Mouse (Mus musculus) G1E (cell line): ENCODE measurements around the gene Ccdc107. TPM values are rescaled to one million over a fixed set of nuclear protein-coding genes. Genes with fewer than 3 reads are reported as not detected.
A peak's percentile ranks its signal among the peaks of the same experiment; 100 is the strongest.
"Not testable (repeated sequence)": the region's sequence is repeated elsewhere in the genome, so short reads cannot be mapped to it uniquely, and the experiment has no call there.

ENCODE experiments used
- ATAC-seq: 2 replicates; pipeline ENCODE4 v1.8.0; 2016; ENCODE audit warnings: mild to moderate bottlenecking; ENCODE audit not compliant: insufficient number of reproducible peaks, poor library complexity, low FRiP score, severe bottlenecking; ENCODE audit errors: extremely low read depth
- DNase-seq: peaks from one replicate; pipeline ENCODE4 v3.0.0; 2012; ENCODE audit warnings: low spot score
- H3K27me3 ChIP-seq: 2 replicates; pipeline ENCODE4 v1.6.1; 2012; ENCODE audit warnings: mild to moderate bottlenecking, low read length, inconsistent platforms; ENCODE audit not compliant: insufficient read depth
- H3K36me3 ChIP-seq: replicated peaks from 2 replicates; pipeline ENCODE3; 2012; ENCODE audit warnings: mild to moderate bottlenecking, inconsistent platforms
- H3K4me1 ChIP-seq: 2 replicates; pipeline ENCODE4 v1.6.1; 2012; ENCODE audit warnings: low read depth, low read length, inconsistent platforms, mixed read lengths; ENCODE audit not compliant: insufficient read depth
- H3K4me3 ChIP-seq: 2 replicates; pipeline ENCODE4 v1.5.1; 2012; ENCODE audit warnings: low read depth, mild to moderate bottlenecking, inconsistent platforms, low read length, moderate library complexity, mixed read lengths
- H3K9me3 ChIP-seq: replicated peaks from 2 replicates; pipeline ENCODE4 v1.6.1; 2012; ENCODE audit warnings: inconsistent platforms
- CTCF ChIP-seq: IDR thresholded peaks from 2 replicates; pipeline ENCODE4 v1.5.1; 2012; ENCODE audit warnings: low read depth, low read length, inconsistent platforms, mixed read lengths
- GATA1 ChIP-seq: IDR thresholded peaks from 2 replicates; pipeline ENCODE4 v1.6.1; 2012; ENCODE audit warnings: borderline replicate concordance, low read length, inconsistent platforms, mixed read lengths
- GATA2 ChIP-seq: IDR thresholded peaks from 2 replicates; pipeline ENCODE4 v1.6.1; 2012; ENCODE audit warnings: low read depth, low read length, inconsistent platforms, borderline replicate concordance
- POLR2AphosphoS5 ChIP-seq: IDR thresholded peaks from 2 replicates; pipeline ENCODE4 v1.6.1; 2012; ENCODE audit warnings: low read depth, low read length, inconsistent platforms; ENCODE audit not compliant: insufficient replicate concordance
- TAL1 ChIP-seq: conservative IDR thresholded peaks from 2 replicates; pipeline ENCODE4 v1.6.1; 2012; ENCODE audit warnings: low read depth, low read length, inconsistent platforms, mixed read lengths
- polyA plus RNA-seq: library from polyadenylated mRNA; stranded (reverse); fragments of >175 nt; gene quantifications from 2 replicates; pipeline ENCODE4 v1.2.3, GENCODE M21; 2012
- total RNA-seq, 2 experiments: library from RNA; stranded (forward) in 1 of 2; stranded (reverse) in 1 of 2; fragments of 200-1000 nt in 1 of 2; fragments of >200 nt in 1 of 2; fragmentation: Nextera tagmentation in 1 of 2; gene quantifications; 2 replicates each; pipeline ENCODE4 v1.2.3; 2014 to 2017

Ccdc107 gene
- total and polyA plus RNA-seq, 3 experiments: 25.2 to 72.0 (median 28.3) TPM

DNA sequence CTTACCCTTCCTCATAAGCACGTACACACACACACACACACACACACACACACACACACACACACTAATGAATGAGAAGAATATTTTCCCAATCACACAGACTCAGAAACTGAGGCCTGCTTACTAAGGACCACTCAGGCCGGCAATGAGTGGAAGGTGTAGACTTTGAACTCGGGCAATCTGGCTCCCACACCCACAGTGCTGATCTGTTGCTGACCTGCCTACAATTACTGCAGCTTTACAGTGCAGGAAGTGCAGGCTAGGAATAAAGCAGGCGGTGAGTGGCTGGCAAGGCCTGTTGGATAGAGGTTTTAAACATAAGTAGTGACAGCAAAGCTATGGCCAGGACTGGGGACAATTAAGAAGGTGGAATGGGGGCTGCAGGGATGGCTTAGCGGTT, 11.7 kb upstream of the Ccdc107 start:
- TF ChIP-seq CTCF (no peak), GATA2 (no peak), TAL1 (no peak), POLR2AphosphoS5 (no peak), GATA1 (no peak)
- H3K9me3 ChIP-seq: no peaks in the 10 kb centered on the region
- H3K4me3 ChIP-seq: no peak overlapping the region
- peaks cover 15% of the 10 kb centered on the region for H3K4me1 ChIP-seq
- H3K36me3 ChIP-seq: no peaks in the 10 kb centered on the region
- no peak for ATAC-seq
- H3K27me3 ChIP-seq: peaks cover 18% of the 10 kb centered on the region
- DNase-seq: no peak

DNA sequence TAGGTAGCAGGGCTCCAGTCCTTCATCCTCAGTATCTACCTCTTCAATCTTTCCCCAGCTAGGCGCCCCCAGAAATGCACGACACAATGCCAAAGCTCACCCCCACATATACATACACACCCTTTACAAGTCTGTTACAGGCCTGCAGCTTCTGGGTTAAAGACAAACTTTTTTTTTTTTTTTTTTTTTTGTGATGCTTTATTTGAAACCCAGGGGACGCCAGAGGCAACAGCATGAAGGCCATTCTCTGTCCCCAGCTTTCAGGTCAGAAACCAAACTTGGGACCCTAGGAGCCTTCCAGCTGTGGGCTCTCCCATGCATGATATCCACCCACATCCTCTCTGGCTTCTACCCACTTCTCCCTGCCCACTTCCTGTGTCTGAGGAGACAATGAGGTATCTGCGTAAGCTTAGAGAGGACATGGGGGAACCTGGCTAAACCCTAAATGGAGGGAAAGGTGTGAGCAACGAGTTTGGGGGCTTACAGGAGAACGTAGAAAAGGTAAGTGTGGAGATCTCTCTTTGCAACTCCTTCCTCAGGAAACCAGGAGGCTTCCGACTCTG, 10.7 kb upstream of the Ccdc107 start:
- H3K9me3 ChIP-seq: no peaks in the 10 kb centered on the region
- ATAC-seq: no peak
- no peaks in the 10 kb centered on the region for H3K36me3 ChIP-seq
- peaks cover 18% of the 10 kb centered on the region for H3K27me3 ChIP-seq
- peaks cover 15% of the 10 kb centered on the region for H3K4me1 ChIP-seq
- H3K4me3 ChIP-seq: no peak overlapping the region
- DNase-seq: no peak
- no peak for TF ChIP-seq GATA2
- no peak for TF ChIP-seq POLR2AphosphoS5
- TF ChIP-seq TAL1: no peak
- TF ChIP-seq GATA1: no peak
- no peak for TF ChIP-seq CTCF

DNA sequence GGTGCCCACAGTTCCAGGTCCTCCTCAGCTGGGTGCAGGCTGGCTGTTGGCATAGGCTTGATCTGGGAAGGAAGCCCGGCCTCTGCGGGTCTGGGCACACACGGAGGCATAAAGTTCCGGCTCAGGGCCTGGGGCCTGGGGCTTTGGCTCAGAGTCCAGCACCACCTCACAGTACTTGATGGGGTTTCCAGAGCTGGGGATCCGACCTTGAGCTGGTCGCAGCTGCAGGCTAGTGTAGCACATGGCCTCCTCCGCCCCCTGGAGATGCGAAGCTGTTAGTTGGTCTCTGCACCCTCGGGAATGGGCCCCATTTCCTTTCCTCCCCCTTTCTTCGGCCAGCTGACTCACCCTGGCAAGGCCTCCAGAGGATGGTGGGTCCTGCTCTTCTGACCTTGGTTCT, 10.1 kb upstream of the Ccdc107 start:
- no peaks in the 10 kb centered on the region for H3K9me3 ChIP-seq
- peaks cover 18% of the 10 kb centered on the region for H3K27me3 ChIP-seq
- H3K4me1 ChIP-seq: peaks cover 15% of the 10 kb centered on the region
- no peak for TF ChIP-seq POLR2AphosphoS5
- TF ChIP-seq CTCF: no peak
- no peak for TF ChIP-seq GATA1
- TF ChIP-seq GATA2: no peak
- no peak for TF ChIP-seq TAL1
- H3K4me3 ChIP-seq: no peak overlapping the region
- DNase-seq: no peak
- ATAC-seq: no peak
- H3K36me3 ChIP-seq: no peaks in the 10 kb centered on the region

DNA sequence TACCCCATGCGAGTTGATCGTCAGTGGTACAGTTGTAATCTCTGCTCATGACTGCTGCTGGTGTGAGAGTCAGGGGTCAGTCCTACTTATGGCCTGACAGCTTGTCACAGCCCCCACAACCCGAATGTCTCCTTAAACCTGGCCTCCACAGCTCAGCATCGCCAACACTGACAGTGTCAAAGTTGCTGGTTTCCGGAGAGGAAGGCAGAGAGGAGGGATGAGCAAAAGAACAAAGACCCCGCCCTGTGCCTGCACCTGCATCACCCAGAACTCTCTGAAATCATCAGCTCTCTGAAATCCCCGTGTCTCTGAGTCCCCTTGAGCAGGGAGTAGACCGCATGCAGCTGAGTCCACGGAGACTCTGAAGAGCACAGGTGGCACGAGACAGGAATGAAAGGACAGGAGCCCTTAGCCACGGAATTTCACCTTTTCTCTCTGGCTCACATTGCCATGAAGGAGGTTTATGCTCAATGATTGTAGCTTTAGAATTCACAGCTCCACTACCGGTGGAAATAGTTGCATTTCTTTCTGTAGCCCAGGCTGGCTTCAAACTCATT, 9.1 kb upstream of the Ccdc107 start, which contains the start of gene Sit1:
Gene Sit1, minus strand, starts transcription at position 200 of the 557 bp plus-strand sequence.
- ATAC-seq (no peak), DNase-seq (no peak)
- H3K4me1 ChIP-seq: peaks cover 12% of the 10 kb centered on the region
- no peak for TF ChIP-seq POLR2AphosphoS5
- no peak for TF ChIP-seq CTCF
- TF ChIP-seq TAL1: no peak
- TF ChIP-seq GATA1: no peak
- no peak for TF ChIP-seq GATA2
- no peaks in the 10 kb centered on the region for H3K9me3 ChIP-seq
- H3K4me3 ChIP-seq: no peak within 1 kb of the TSS
- no peaks in the 10 kb centered on the region for H3K36me3 ChIP-seq
- H3K27me3 ChIP-seq: peaks cover 18% of the 10 kb centered on the region

DNA sequence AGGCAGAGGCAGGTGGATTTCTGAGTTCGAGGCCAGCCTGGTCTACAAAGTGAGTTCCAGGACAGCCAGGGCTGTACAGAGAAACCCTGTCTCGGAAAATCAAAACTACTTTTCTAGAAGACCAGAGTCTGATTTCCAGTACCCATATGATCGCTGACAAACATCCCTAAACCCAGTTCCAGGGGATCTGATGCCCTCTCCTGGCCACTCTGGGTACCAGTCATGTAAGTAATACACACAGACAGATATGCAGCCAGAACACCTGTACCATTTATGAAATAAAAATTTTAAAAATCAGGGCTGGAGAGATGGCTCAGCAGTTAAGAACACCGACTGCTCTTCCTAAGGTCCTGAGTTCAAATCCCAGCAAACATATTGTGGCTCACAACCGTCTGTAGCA, 7.0 kb upstream of the Ccdc107 start:
- not testable (repeated sequence) for H3K36me3 ChIP-seq, ATAC-seq, H3K9me3 ChIP-seq, H3K4me3 ChIP-seq, DNase-seq
- Histone ChIP-seq H3K4me1 (peaks cover 25% of the 10 kb centered on the region), H3K27me3 (peaks cover 18% of the 10 kb centered on the region)

DNA sequence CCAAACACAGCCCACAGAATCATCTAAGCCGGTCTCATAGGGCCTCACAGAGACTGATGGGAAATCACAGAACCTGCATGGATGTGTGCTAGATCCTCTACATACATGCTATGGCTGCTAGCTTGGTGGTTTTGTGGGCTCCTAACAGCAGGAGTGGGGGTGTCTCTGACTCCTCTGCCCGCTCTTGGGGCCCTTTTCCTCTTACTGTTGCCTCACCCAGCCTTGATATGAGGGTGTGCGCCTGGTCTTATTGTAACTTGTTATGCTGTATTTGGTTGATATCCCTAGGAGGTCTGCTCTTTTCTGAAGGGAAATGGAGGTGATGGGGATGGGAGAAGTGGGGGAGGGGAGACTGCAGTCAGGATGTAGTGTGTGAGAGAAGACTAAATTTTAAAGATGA, 3.1 kb upstream of the Ccdc107 start:
- Histone ChIP-seq H3K4me1 (peaks cover 39% of the 10 kb centered on the region), H3K27me3 (no peaks in the 10 kb centered on the region; the same call in 1 of the 2 replicates), H3K9me3 (no peaks in the 10 kb centered on the region), H3K4me3 (no peak overlapping the region), H3K36me3 (no peaks in the 10 kb centered on the region)
- DNase-seq: no peak
- TF ChIP-seq POLR2AphosphoS5: no peak
- TF ChIP-seq GATA2: no peak
- no peak for TF ChIP-seq TAL1
- TF ChIP-seq GATA1: no peak
- ATAC-seq: no peak

DNA sequence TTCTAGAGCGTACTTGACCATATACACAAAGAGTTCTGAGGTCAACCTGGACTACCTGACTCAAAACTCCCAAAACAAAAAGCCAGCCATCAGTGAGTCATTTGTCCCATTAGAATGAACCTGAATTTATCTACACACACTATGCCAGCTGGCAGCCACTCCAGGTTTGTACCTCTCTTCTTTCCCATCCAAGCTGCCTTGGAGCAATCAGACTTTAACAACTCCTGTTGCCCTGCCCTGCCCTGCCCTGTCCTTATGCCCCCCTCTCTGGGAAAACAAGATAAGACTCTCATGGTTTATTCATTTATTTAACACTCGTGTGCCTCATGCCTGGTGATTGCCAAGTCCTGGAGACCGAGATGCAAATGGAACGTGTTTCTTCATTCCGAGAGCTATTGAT, 1.9 kb upstream of the Ccdc107 start:
- TF ChIP-seq TAL1 (peak; percentile 42; the same call in 1 of the 2 replicates), CTCF (no peak)
- Histone ChIP-seq H3K36me3 (peaks cover 12% of the 10 kb centered on the region), H3K9me3 (no peaks in the 10 kb centered on the region), H3K27me3 (no peaks in the 10 kb centered on the region; the same call in 1 of the 2 replicates), H3K4me3 (no peak overlapping the region), H3K4me1 (peaks cover 51% of the 10 kb centered on the region)
- ATAC-seq (no peak), DNase-seq (no peak)
